ENCODE assay signal across 9 mouse cellular contexts in genomic region chr11:116100385-116100784, GRCm38 (mm10). TPM values are rescaled to one million over a fixed set of nuclear protein-coding genes. Genes with fewer than 3 reads are reported as not detected.
DNase-seq lines count a peak whose midpoint lies in the region; ATAC-seq lines count a peak whose summit lies in the region.
"Had no signal": no experiment of that assay in that cellular context is flagged by ENCODE, and none has a peak within 500 bp of the region (broad histone marks: within the 10 kb centered on the region; RNA-seq: fewer than 3 reads in every experiment).

No protein-coding gene starts in this region.

- no peak overlapping the region for H3K4me3 ChIP-seq in hindbrain, embryonic 12.5 days

- no peak overlapping the region for H3K4me2 ChIP-seq in hindbrain, embryonic 12.5 days (replicated peaks)

- H3K27me3 ChIP-seq in hindbrain, embryonic 12.5 days, result peaks cover under 1% of the 10 kb centered on the region

- H3K9me3 ChIP-seq in hindbrain, embryonic 12.5 days (replicated peaks), result peaks cover 4% of the 10 kb centered on the region; the same call in 1 of the 2 replicates

- ATAC-seq in erythroid progenitor cell, adult 5-6 weeks (replicated peaks; ENCODE audit: low FRiP score, poor library complexity, severe bottlenecking), result no peak
- ATAC-seq in hindbrain, embryonic 12.5 days (ENCODE audit: low FRiP score), result no peak
- ATAC-seq: forebrain, embryonic 14.5 days had no signal

- H3K36me3 ChIP-seq in hindbrain, embryonic 12.5 days, result no peaks in the 10 kb centered on the region

- H3K27ac ChIP-seq in hindbrain, embryonic 12.5 days, result no peak overlapping the region

- DNase-seq in adipocyte (ENCODE audit: low spot score), result peak; percentile 87
- DNase-seq in gastrocnemius, postnatal 25 days, result peak; percentile 94
- DNase-seq in kidney, adult 18-20 months, result peak; percentile 74
- DNase-seq in lung, postnatal 25 days (ENCODE audit: low spot score), result peak; percentile 85
- DNase-seq in c-Kit-positive CD71-positive TER-119-positive erythroid progenitor cells, embryonic 14.5 days (ENCODE audit: low spot score), result no peak
- no peak for DNase-seq in frontal cortex, adult 2 months (ENCODE audit: extremely low spot score in 1 of 2, low spot score in 1 of 2)

- H3K4me1 ChIP-seq in hindbrain, embryonic 12.5 days, result peaks cover 20% of the 10 kb centered on the region

- WGBS in hindbrain, embryonic 12.5 days, result 82% methylated on average over 6 of the region's 6 CpGs

- H3K9ac ChIP-seq in hindbrain, embryonic 12.5 days, result no peak overlapping the region

RNA-seq across cellular contexts. Expression of gene Wbp2, which starts 13.6 kb away (rescaled TPM):
- total RNA-seq in gastrocnemius, postnatal 25 days (2021), result 10 to 100 TPM; 58.1 to 64.4 TPM
- 114 and 127 TPM in 2 replicates for total RNA-seq in erythroid progenitor cell, adult 5-6 weeks (2015; ENCODE audit: low replicate concordance)
- total RNA-seq in erythroid progenitor cell, adult 5-6 weeks (2017; ENCODE audit: low replicate concordance), result 43.8 and 56.9 TPM in 2 replicates
- 90.7 and 97.7 TPM in 2 replicates for polyA plus RNA-seq in hindbrain, embryonic 12.5 days (2016; fragmentation: Nextera tagmentation; extraction: Ambion mirVana)
- polyA plus RNA-seq in frontal cortex, adult 2 months (2012; rRNA removed), result 391 and 407 TPM in 2 replicates

RNA-seq across cellular contexts. Expression of gene Unc13d, which starts 22.6 kb away (rescaled TPM):
- total RNA-seq in gastrocnemius, postnatal 25 days (2021), result under 1 TPM; 0.16 to 0.38 TPM
- 2.5 and 6.5 TPM in 2 replicates for total RNA-seq in erythroid progenitor cell, adult 5-6 weeks (2015; ENCODE audit: low replicate concordance)
- total RNA-seq in erythroid progenitor cell, adult 5-6 weeks (2017; ENCODE audit: low replicate concordance), result 1.9 and 2.1 TPM in 2 replicates
- 1.6 and 1.7 TPM in 2 replicates for polyA plus RNA-seq in hindbrain, embryonic 12.5 days (2016; fragmentation: Nextera tagmentation; extraction: Ambion mirVana)
- 0.84 and 0.90 TPM in 2 replicates for polyA plus RNA-seq in frontal cortex, adult 2 months (2012; rRNA removed)

RNA-seq across cellular contexts. Expression of gene Trim47, which starts 26.6 kb away (rescaled TPM):
- total RNA-seq in gastrocnemius, postnatal 25 days (2021), result 10 to 100 TPM in 1 of 2 experiments, 1 to 10 TPM in 1; 7.9 to 14.5 TPM
- 2.5 TPM in 1 of 2 replicates, not detected in the other for total RNA-seq in erythroid progenitor cell, adult 5-6 weeks (2015; ENCODE audit: low replicate concordance)
- total RNA-seq in erythroid progenitor cell, adult 5-6 weeks (2017; ENCODE audit: low replicate concordance), result 0.90 TPM in 1 of 2 replicates, not detected in the other
- polyA plus RNA-seq in hindbrain, embryonic 12.5 days (2016; fragmentation: Nextera tagmentation; extraction: Ambion mirVana), result 4.4 and 5.3 TPM in 2 replicates
- 6.2 and 7.4 TPM in 2 replicates for polyA plus RNA-seq in frontal cortex, adult 2 months (2012; rRNA removed)

RNA-seq across cellular contexts. Expression of gene Trim65, which starts 30.5 kb away (rescaled TPM):
- total RNA-seq in gastrocnemius, postnatal 25 days (2021), result 1 to 10 TPM; 5.1 to 5.4 TPM
- 4.0 and 4.6 TPM in 2 replicates for total RNA-seq in erythroid progenitor cell, adult 5-6 weeks (2015; ENCODE audit: low replicate concordance)
- 0.30 and 1.4 TPM in 2 replicates for total RNA-seq in erythroid progenitor cell, adult 5-6 weeks (2017; ENCODE audit: low replicate concordance)
- 2.2 and 2.3 TPM in 2 replicates for polyA plus RNA-seq in hindbrain, embryonic 12.5 days (2016; fragmentation: Nextera tagmentation; extraction: Ambion mirVana)
- 6.2 and 6.3 TPM in 2 replicates for polyA plus RNA-seq in frontal cortex, adult 2 months (2012; rRNA removed)

RNA-seq across cellular contexts. Expression of gene Mrpl38, which starts 38.3 kb away (rescaled TPM):
- total RNA-seq in gastrocnemius, postnatal 25 days (2021), result 10 to 100 TPM; 48.7 to 50.8 TPM
- 9.2 and 16.9 TPM in 2 replicates for total RNA-seq in erythroid progenitor cell, adult 5-6 weeks (2015; ENCODE audit: low replicate concordance)
- total RNA-seq in erythroid progenitor cell, adult 5-6 weeks (2017; ENCODE audit: low replicate concordance), result 5.3 and 8.5 TPM in 2 replicates
- polyA plus RNA-seq in hindbrain, embryonic 12.5 days (2016; fragmentation: Nextera tagmentation; extraction: Ambion mirVana), result 72.7 and 77.8 TPM in 2 replicates
- 36.1 and 44.3 TPM in 2 replicates for polyA plus RNA-seq in frontal cortex, adult 2 months (2012; rRNA removed)

Comparison
In these comparisons a context has a peak if more than half of its experiments do, and no peak if none do; other contexts are left out.
1. DNase-seq: peak in adipocyte (single experiment), gastrocnemius, postnatal 25 days (single experiment), kidney, adult 18-20 months (single experiment) and lung, postnatal 25 days (single experiment); none in c-Kit-positive CD71-positive TER-119-positive erythroid progenitor cells, embryonic 14.5 days (single experiment) and frontal cortex, adult 2 months (0 of 2).